Mouse (Mus musculus): ENCODE measurements at regions not wholly inside any gene's neighbourhood (a gene's known extent, or its start where the extent isn't known, plus 50 kb on each side); places are given as distances from the start of the nearest gene placed in this dataset.

DNA sequence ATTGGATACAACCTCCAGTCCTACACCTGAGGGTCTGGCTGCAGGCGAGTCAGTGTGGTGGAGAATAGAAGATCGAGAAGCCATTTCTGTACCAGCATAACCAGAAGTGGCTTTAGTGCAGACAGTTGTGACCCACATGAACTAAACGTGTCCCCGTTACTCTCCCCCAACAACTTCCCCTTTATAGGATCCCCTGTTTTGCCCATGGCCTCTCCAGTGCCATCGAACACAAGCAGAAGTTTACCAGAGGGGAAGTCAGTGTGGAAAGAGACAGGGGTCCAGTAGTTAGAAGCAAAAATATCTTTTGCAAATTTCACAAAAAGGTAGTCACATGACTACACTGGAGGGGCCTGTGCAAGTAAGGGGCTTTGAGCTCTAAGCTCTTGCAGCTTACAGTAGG, 83.4 kb upstream of the Itga6 start:
- H3K27me3 ChIP-seq = no peaks in the 10 kb centered on the region
- TF ChIP-seq CTCF (IDR thresholded peaks at IDR 0.05) = no peak
- ATAC-seq (no peak), DNase-seq (ENCODE audit: low read depth, low spot score) (no peak)
- POLR2A ChIA-PET = no interaction called here
- in situ Hi-C loops (cut with MboI; ENCODE audit: low pct_unique_long_range_greater_than_20kb) = no loop called here
- CTCF ChIA-PET = no interaction called here

DNA sequence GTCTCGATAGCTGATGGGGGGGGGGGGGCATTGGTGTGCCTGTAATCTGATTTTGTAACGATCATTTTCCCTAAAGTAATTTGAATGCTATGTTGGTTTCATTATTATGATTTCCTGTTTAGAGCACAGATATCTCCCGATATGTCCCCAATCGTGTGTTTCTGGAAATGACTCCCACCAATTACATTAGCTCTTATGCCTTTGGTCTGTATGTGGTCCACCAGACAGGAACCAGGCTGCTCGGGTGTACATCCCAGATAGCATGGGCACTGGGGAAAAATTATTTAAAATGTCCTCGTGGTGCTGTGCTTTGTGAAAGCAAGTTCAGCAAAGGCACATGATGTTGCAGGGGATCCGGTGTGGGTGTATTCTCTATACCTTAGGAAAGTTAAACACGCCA, 82.0 kb upstream of the Itga6 start:
- in situ Hi-C loops (cut with MboI; ENCODE audit: low pct_unique_long_range_greater_than_20kb) = no loop called here
- POLR2A ChIA-PET = no interaction called here
- TF ChIP-seq CTCF (IDR thresholded peaks at IDR 0.05) = no peak
- CTCF ChIA-PET = no interaction called here
- DNase-seq (ENCODE audit: low read depth, low spot score) = no peak
- no peaks in the 10 kb centered on the region for H3K27me3 ChIP-seq
- ATAC-seq = no peak

DNA sequence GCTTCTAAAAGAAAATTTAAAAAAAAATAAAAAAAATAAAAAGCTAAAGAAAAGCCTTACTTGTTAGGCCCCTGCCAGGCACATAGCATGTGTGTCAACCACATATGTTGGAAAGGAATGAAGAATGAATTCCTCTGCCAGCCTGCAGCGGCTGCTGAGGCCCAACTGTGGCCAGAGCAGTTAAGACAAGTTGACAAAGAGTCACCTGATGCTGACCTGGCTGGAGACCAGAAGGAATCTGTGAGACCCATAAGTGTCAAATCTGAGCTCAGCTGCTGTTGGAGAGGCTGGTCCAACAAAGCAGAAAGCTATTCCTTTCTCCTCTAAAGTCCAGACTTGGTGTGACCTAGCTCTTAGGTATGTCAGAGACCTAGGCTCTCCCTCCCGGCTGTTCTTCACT, 78.5 kb upstream of the Itga6 start:
- in situ Hi-C loops (cut with MboI; ENCODE audit: low pct_unique_long_range_greater_than_20kb) = no loop called here
- no peaks in the 10 kb centered on the region for H3K27me3 ChIP-seq
- ATAC-seq = no peak
- no peak for DNase-seq (ENCODE audit: low read depth, low spot score)
- no peak for TF ChIP-seq CTCF (IDR thresholded peaks at IDR 0.05)
- ChIA-PET CTCF (interaction anchor here (1.9 to 2.2 kb wide), 2 partner anchors 10 to 28 kb away, joined by 4 to 6 read pairs; no protein-coding TSS in a partner anchor), POLR2A (interaction anchor here (0.6 kb wide), 1 partner anchor 114 kb away, joined by 3 read pairs; no protein-coding TSS in a partner anchor)

DNA sequence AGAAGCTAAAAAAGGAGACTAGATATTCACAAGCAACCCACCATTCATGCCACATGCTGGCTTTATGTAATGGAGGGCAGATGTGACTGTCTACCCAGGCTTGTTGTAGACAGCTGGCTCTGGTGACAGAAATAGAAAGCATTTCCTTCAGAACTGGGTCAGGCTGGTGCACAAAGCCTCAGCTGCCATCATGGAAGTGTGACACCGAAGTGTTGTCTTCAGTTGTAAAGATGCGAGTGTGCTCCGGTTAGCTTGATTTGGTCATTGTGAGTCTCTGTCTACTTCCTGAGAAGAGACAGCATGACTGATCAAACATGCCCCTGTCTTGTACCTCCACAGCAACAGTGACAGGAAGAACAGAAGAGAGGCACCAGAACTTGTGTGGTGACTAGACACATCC, 77.7 kb upstream of the Itga6 start:
- DNase-seq (ENCODE audit: low read depth, low spot score) (no peak), ATAC-seq (no peak)
- ChIA-PET POLR2A (no interaction called here), CTCF (interaction anchor here (1.4 to 2.2 kb wide), 3 partner anchors 9 to 29 kb away, joined by 3 to 6 read pairs (median 4); no protein-coding TSS in a partner anchor)
- in situ Hi-C loops (cut with MboI; ENCODE audit: low pct_unique_long_range_greater_than_20kb) = no loop called here
- TF ChIP-seq CTCF (IDR thresholded peaks at IDR 0.05) = no peak
- no peaks in the 10 kb centered on the region for H3K27me3 ChIP-seq

DNA sequence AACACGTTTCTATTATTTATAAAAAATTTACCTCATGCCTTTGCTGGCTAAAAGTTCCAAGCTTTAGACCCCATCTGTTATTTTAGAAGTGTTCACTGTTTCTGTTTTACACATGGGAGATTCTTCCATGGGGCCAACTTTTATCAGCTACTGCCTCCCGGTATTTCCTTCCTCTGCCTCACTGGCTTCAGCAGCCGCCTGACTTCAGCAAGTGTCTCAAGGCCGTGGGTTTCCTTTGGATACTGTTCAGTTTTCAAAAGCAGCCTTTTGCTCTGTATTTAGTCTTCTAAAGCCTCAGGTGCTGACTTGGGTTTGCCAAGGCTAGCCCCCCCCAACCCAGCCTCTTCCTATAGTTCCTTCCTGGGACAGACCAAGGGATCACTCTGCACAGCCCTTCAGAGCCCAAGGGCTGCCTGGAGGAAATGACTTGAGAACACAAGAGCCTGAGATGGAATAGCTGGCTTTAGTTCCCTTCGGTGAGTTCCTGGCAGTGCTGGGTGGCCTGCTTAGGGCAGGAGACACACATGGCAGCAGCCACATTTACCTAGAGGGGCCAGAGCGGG, 75.1 kb upstream of the Itga6 start:
- CTCF ChIA-PET = interaction anchor here (0.7 kb wide), 1 partner anchor 72 kb away, joined by 3 read pairs; no protein-coding TSS in a partner anchor
- no peak for ATAC-seq
- no peak for TF ChIP-seq CTCF (IDR thresholded peaks at IDR 0.05)

DNA sequence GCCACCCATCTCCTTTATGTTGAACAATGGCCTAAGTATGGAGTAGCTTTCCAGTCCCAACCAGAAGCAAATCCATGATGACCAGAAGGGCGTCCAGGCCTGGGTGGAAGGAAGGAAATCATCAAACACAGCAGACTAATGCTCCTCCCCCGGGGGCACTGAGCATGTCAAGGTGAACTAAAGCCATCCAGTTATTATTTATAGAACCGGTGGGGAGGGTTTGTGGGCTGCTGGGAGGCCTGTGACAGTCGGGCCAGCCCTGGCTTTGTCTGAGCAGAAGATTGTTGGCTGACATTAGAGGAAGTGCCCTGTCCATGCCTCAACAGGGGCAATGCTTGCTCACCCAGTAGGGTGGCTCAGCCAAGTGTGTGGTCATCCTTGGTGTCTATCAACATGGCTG, 74.5 kb upstream of the Itga6 start:
- no peak for DNase-seq (ENCODE audit: low read depth, low spot score)
- in situ Hi-C loops (cut with MboI; ENCODE audit: low pct_unique_long_range_greater_than_20kb) = no loop called here
- POLR2A ChIA-PET = no interaction called here
- no peaks in the 10 kb centered on the region for H3K27me3 ChIP-seq
- TF ChIP-seq CTCF (IDR thresholded peaks at IDR 0.05) = no peak
- CTCF ChIA-PET = interaction anchor here (0.7 kb wide), 1 partner anchor 72 kb away, joined by 3 read pairs; no protein-coding TSS in a partner anchor
- ATAC-seq = no peak

More for the DNA sequence above, 75.1 kb upstream of the Itga6 start:
- in situ Hi-C loops (cut with MboI; ENCODE audit: low pct_unique_long_range_greater_than_20kb) = no loop called here
- H3K27me3 ChIP-seq = no peaks in the 10 kb centered on the region
- no peak for DNase-seq (ENCODE audit: low read depth, low spot score)
- POLR2A ChIA-PET = interaction anchor here (0.6 kb wide), 1 partner anchor 496 kb away, joined by 3 read pairs; no protein-coding TSS in a partner anchor

DNA sequence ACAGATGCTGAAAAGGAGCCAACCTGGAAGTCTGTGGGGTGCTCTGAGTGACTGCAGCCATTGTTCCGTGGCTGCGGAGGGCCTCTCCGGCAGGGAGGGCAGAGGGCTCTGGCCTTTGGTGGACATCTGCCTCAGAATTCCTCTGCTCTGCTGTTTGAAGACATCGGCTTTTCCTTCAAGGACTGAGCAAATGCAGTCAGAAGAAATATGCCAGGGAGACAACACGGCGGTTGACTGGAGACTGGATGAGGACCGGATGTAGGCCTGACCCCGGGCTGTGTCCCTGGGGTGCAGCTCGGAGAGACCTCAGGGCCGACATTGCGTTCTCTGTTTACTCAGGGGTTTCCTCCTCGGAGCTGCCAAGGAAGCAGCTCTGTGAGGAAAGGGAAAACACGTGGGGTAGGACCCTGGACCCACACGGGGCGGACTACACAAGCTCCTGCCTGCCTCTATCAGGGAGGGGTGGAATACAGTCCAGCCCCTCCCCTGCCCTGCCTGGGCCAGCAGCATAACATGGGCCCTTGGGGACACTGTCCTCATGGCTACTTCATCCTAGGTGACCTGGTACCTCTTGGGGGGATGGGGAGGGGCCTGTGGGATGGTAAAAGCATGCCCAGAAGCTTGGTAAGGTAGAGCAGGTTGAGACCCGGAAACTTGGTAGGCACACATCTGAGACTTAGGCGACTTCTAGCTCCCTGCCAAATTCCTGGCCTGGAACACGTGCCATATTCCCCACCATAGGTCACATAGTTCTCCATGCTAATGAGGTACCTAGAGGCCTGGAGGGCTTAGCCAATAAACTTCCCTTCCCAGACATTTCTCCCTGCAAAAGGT, 72.1 kb upstream of the Itga6 start:
- ChIA-PET CTCF (interaction anchor here (0.6 to 1.3 kb wide), 2 partner anchors 55 to 155 kb away, joined by 3 read pairs; no protein-coding TSS in a partner anchor), POLR2A (no interaction called here)
- ATAC-seq = no peak
- H3K27me3 ChIP-seq = no peaks in the 10 kb centered on the region
- TF ChIP-seq CTCF (IDR thresholded peaks at IDR 0.05) = no peak
- in situ Hi-C loops (cut with MboI; ENCODE audit: low pct_unique_long_range_greater_than_20kb) = no loop called here
- DNase-seq (ENCODE audit: low read depth, low spot score) = no peak

DNA sequence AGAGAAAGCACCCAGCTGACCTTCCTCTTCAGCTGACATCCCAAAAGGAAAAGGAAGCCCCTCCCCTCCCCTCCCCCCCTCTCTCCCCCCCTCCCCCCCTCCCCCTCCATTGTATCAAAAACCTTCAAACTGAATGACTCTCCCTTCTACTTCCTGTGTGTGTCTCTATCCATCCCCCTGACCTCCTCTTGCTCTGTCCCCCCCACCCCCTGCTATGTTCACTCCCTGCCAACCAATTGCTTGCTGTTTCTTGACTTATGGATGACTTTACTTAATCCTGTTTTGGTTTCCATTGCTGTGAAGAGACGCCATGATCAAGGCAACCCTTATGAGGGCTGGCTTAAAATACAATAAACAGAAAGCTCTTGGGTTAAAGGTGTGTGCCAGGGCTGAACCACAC, 64.7 kb upstream of the Itga6 start:
- no peaks in the 10 kb centered on the region for H3K27me3 ChIP-seq
- in situ Hi-C loops (cut with MboI; ENCODE audit: low pct_unique_long_range_greater_than_20kb) = no loop called here
- TF ChIP-seq CTCF (IDR thresholded peaks at IDR 0.05) = no peak
- ChIA-PET CTCF (interaction anchor here (0.9 to 1.8 kb wide), 3 partner anchors 11 to 54 kb away, joined by 3 to 4 read pairs (median 3); no protein-coding TSS in a partner anchor), POLR2A (no interaction called here)
- no peak for ATAC-seq
- DNase-seq (ENCODE audit: low read depth, low spot score) = no peak

DNA sequence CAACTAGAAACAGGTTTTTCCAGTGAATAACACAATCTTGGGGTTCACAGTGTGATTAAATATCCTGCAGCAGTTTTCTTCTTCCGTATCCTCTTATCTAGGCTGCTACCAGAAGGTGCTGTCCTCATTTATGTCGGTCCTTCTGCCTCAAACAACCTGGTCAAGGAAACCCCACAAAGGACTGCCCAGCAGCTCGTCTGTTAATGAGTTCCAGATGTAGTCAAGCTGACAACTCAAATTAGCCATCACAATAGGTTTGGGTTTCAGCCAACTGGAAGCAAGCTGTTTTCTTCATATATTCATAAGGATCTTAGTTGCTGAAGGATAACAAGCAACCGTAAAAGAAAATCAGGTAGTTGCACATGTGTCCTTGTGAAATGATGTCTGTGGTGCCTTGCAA, 64.3 kb upstream of the Itga6 start:
- in situ Hi-C loops (cut with MboI; ENCODE audit: low pct_unique_long_range_greater_than_20kb) = no loop called here
- ChIA-PET POLR2A (no interaction called here), CTCF (interaction anchor here (0.9 to 1.3 kb wide), 2 partner anchors 11 to 54 kb away, joined by 3 to 4 read pairs; no protein-coding TSS in a partner anchor)
- no peak for ATAC-seq
- no peak for DNase-seq (ENCODE audit: low read depth, low spot score)
- TF ChIP-seq CTCF (IDR thresholded peaks at IDR 0.05) = no peak
- H3K27me3 ChIP-seq = no peaks in the 10 kb centered on the region

DNA sequence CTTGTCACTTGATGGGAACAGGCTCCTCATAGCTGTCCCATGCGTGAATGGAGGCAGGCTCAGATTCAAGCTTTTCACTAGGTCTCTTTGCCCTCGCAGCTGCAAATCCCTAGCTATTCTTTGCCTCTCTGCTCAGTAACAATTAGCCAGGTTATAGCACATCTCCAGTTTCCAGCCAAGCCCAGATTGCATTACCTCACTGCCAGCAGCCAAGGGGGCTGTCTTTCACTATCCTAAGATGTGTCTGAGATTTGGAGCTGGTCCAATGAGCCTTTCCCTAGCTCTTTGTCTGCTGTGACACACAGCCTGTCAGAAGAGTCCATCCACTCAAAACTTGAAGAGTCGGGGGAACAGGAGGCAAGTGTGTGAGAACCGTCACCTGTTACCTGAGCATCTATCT, 62.0 kb upstream of the Itga6 start:
- ChIA-PET CTCF (no interaction called here), POLR2A (no interaction called here)
- DNase-seq (ENCODE audit: low read depth, low spot score) = no peak
- in situ Hi-C loops (cut with MboI; ENCODE audit: low pct_unique_long_range_greater_than_20kb) = no loop called here
- no peak for TF ChIP-seq CTCF (IDR thresholded peaks at IDR 0.05)
- H3K27me3 ChIP-seq = no peaks in the 10 kb centered on the region
- no peak for ATAC-seq

DNA sequence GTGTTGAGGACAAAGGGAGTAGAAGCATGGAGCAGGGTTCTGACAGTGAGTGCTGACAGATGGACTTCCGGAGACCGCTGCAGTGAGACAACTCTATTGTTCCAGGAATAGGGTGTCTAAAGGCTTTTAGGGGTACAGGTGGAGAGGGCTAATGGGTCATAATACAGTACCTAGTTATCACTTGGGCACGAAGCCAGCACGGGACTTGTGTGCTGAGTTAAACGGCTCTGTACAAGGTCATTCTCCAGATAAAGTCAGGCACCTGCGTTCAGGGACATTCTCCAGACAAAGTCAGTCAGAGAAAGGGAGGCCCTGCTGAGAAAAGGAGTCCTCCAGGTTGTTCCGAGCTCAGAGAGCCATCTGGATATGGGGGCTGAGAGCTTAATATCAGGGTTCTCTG, 60.2 kb upstream of the Itga6 start:
- TF ChIP-seq CTCF (IDR thresholded peaks at IDR 0.05) = no peak
- DNase-seq (ENCODE audit: low read depth, low spot score) = no peak
- in situ Hi-C loops (cut with MboI; ENCODE audit: low pct_unique_long_range_greater_than_20kb) = no loop called here

More for the DNA sequence above, 60.2 kb upstream of the Itga6 start:
- ChIA-PET CTCF (interaction anchor here (1.7 kb wide), 1 partner anchor 11 kb away, joined by 3 read pairs; no protein-coding TSS in a partner anchor), POLR2A (no interaction called here)
- no peak for ATAC-seq
- no peaks in the 10 kb centered on the region for H3K27me3 ChIP-seq

Measured in Patski (cell line).